Mouse (Mus musculus) forebrain, embryonic 12.5 days (tissue): ENCODE measurements around the gene Rps27l. TPM values are rescaled to one million over a fixed set of nuclear protein-coding genes. Genes with fewer than 3 reads are reported as not detected.

ENCODE experiments used
- ATAC-seq: fragments of 200-750 bp; cut with Nextera tagmentation; 2 replicates; pipeline ENCODE4 v1.8.0; 2017; ENCODE audit warnings: moderate TSS enrichment; ENCODE audit not compliant: low FRiP score
- H3K27ac ChIP-seq: fragments of 300-500 bp; sonication (generic); 2 replicates; pipeline ENCODE4 v1.5.1; 2016; ENCODE audit warnings: mild to moderate bottlenecking
- H3K27me3 ChIP-seq: fragments of 300-500 bp; sonication (generic); 2 replicates; pipeline ENCODE4 v1.6.1; 2016; ENCODE audit warnings: mild to moderate bottlenecking
- H3K36me3 ChIP-seq: fragments of 300-500 bp; sonication (generic); replicated peaks from 2 replicates; pipeline ENCODE4 v1.6.1; 2016; ENCODE audit warnings: mild to moderate bottlenecking
- H3K4me1 ChIP-seq: fragments of 300-500 bp; sonication (generic); 2 replicates; pipeline ENCODE4 v1.6.1; 2016
- H3K4me2 ChIP-seq: fragments of 300-500 bp; sonication (generic); 2 replicates; pipeline ENCODE4 v1.6.1; 2016; ENCODE audit warnings: mild to moderate bottlenecking, moderate library complexity
- H3K4me3 ChIP-seq: fragments of 300-500 bp; sonication (generic); replicated peaks from 2 replicates; pipeline ENCODE4 v1.5.1; 2016; ENCODE audit warnings: mild to moderate bottlenecking
- H3K9ac ChIP-seq: fragments of 300-500 bp; sonication (generic); 2 replicates; pipeline ENCODE4 v1.6.1; 2016; ENCODE audit warnings: mild to moderate bottlenecking
- H3K9me3 ChIP-seq: fragments of 300-500 bp; sonication (generic); 2 replicates; pipeline ENCODE4 v1.6.1; 2016
- WGBS: fragments of 180-500 bp; shearing (Covaris S2); methylation state at CpG from one replicate; pipeline ENCODE4 v1.1.7; 2016; 5-methylcytosine and 5-hydroxymethylcytosine counted together
- polyA plus RNA-seq: library from polyadenylated mRNA; unstranded; fragments of >200 nt; fragmentation: Nextera tagmentation; extraction: Ambion mirVana; gene quantifications from 2 replicates; pipeline ENCODE4 v1.2.1, GENCODE M21; 2016

Gene Rps27l
- polyA plus RNA-seq, 1 experiment from 2014 or later: 598 TPM

DNA sequence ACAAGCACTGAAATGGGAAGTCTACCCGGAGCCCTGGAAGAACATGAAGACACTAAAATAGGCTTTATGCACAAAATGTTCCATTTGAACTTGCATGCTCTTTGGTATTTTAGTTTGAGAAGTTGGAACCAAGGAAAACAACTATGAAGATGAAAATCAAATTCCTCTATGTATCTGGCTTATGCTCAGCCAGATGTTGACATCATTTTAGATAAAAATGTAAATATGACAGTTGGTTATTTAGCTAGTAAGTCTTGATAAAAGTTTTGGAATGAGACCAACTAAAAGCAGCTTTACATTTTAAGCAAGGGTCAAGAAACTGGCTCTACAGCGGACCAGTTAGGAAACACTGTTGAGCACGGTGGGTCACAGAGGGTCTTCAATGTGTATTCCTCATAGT lies 31.3 kb upstream of the Rps27l start:
- no peak for ATAC-seq
- Histone ChIP-seq H3K27me3 (no peaks in the 10 kb centered on the region), H3K36me3 (0 out of 2 replicates have a peak, but pooled peaks cover 3% of the 10 kb centered on the region), H3K4me1 (peaks cover 45% of the 10 kb centered on the region), H3K9ac (no peak overlapping the region), H3K4me3 (no peak overlapping the region), H3K9me3 (no peaks in the 10 kb centered on the region), H3K4me2 (no peak overlapping the region), H3K27ac (no peak overlapping the region)
- 97% methylated on average over 3 of the region's 3 CpGs for WGBS

GRCm38 (mm10) chr9:66915401-66915800 lies 30.5 kb upstream of the Rps27l start:
- 0 out of 2 replicates have a peak, but pooled peaks cover 3% of the 10 kb centered on the region for H3K36me3 ChIP-seq
- H3K9me3 ChIP-seq: no peaks in the 10 kb centered on the region
- no peak overlapping the region for H3K4me3 ChIP-seq
- no peak overlapping the region for H3K27ac ChIP-seq
- H3K4me2 ChIP-seq: no peak overlapping the region
- H3K4me1 ChIP-seq: peaks cover 45% of the 10 kb centered on the region
- ATAC-seq: no peak
- H3K9ac ChIP-seq: no peak overlapping the region
- 86% methylated on average over 5 of the region's 5 CpGs for WGBS
- no peaks in the 10 kb centered on the region for H3K27me3 ChIP-seq

DNA sequence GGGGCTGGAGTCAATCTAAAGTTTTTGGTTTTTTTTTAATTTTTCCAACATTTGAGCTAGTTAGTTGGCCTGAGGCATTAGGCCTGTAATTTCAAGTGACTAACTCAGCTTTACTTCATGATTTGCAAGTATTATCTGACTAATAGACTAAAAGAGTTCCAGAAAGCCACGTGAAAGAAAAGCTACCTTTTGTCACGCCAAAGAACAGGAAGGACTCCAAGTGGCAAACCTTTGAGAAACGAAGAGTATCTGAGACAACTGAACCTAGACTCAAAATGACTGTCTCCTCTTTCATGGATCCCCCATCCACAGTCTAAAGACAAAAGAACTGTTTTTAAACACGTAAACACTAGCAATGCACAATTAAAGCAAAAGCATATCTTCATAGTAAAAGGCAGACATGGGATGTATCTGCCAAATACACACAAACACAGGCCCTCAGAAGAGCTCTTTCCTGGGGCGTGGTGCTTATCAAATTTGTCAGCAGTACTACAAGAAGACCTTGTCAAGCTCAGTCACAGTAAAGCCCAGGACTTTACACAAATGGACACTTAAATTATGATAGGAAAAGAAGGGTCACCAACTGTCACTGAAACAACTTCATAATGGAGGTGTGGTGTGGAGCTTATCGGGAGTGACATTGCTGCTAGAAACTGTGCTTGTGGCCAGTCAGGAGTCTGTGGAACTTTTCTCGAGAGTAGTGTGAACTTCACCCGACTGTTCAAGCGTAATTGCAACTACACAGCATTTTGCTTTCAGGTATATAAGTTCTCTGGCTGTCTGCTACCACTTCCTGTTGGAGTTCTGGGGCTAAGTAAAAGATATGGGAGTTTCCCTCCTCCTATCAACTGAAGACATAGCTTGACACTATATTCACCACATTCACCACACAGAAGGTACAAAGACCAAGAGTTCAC lies 29.8 kb upstream of the Rps27l start:
- H3K4me1 ChIP-seq: peaks cover 45% of the 10 kb centered on the region
- 0 out of 2 replicates have a peak, but pooled peaks cover 3% of the 10 kb centered on the region for H3K36me3 ChIP-seq
- H3K27me3 ChIP-seq: no peaks in the 10 kb centered on the region
- no peak overlapping the region for H3K4me3 ChIP-seq
- no peak overlapping the region for H3K9ac ChIP-seq
- H3K9me3 ChIP-seq: no peaks in the 10 kb centered on the region
- 88% methylated on average over 9 of the region's 9 CpGs for WGBS
- ATAC-seq: no peak
- H3K4me2 ChIP-seq: no peak overlapping the region
- no peak overlapping the region for H3K27ac ChIP-seq

GRCm38 (mm10) chr9:66917216-66917891 lies 28.5 kb upstream of the Rps27l start:
- Histone ChIP-seq H3K27ac (no peak overlapping the region), H3K4me1 (peaks cover 36% of the 10 kb centered on the region), H3K36me3 (0 out of 2 replicates have a peak, but pooled peaks cover 3% of the 10 kb centered on the region), H3K4me2 (no peak overlapping the region), H3K27me3 (no peaks in the 10 kb centered on the region), H3K9me3 (no peaks in the 10 kb centered on the region), H3K4me3 (no peak overlapping the region), H3K9ac (no peak overlapping the region)
- 94% methylated on average over 8 of the region's 8 CpGs for WGBS
- ATAC-seq: no peak

GRCm38 (mm10) chr9:66917892-66918255 lies 28.0 kb upstream of the Rps27l start:
- H3K36me3 ChIP-seq: 0 out of 2 replicates have a peak, but pooled peaks cover 3% of the 10 kb centered on the region
- WGBS: 75% methylated on average over 1 of the region's 1 CpGs
- H3K27ac ChIP-seq: no peak overlapping the region
- peaks cover 30% of the 10 kb centered on the region for H3K4me1 ChIP-seq
- no peak overlapping the region for H3K9ac ChIP-seq
- H3K4me2 ChIP-seq: peak overlapping the region; percentile 79
- no peaks in the 10 kb centered on the region for H3K27me3 ChIP-seq
- H3K9me3 ChIP-seq: no peaks in the 10 kb centered on the region
- no peak for ATAC-seq
- 0 out of 2 replicates have a peak overlapping the region, but pooled peaks have one; percentile 0 for H3K4me3 ChIP-seq

DNA sequence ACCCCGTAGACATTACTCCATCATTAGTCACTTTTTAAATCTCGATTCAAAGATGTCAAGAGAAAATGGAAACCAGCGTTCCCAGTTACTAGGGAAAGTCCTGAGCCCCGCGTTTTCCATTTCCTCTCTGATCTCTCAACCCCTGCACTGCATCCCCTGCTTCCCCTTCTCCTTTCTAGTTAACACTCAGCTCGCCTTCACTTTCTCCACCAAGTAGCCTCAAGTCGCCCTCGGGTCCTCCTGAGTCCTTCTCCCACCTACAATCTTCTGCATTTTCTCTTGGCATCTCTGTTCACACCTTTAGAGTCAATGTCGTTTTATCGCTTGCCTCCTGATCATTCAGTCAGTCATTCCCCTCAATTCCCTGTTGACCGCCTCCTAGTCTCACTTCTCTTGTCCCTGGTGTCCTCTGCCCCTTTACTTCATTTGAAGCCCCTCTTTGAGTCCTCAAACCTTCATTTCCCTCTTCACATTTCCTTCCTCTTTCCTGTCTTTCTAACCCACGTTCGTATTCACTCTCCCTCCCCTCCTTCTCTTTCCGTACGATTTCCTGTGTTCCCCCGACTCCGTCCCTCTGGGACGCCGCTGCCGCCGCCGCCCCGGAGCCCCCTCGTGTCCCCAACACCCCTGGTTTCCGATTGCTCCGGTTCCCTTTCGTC lies 27.1 kb upstream of the Rps27l start:
- no peak for ATAC-seq

GRCm38 (mm10) chr9:66919382-66919971 lies 26.4 kb upstream of the Rps27l start, which contains the start of gene Rab8b:
Gene Rab8b, minus strand, starts transcription at chr9:66919687.
- Histone ChIP-seq H3K4me1 (peaks cover 21% of the 10 kb centered on the region), H3K9ac (peak within 1 kb of the TSS; percentile 91), H3K9me3 (no peaks in the 10 kb centered on the region), H3K4me3 (peak within 1 kb of the TSS; percentile 88), H3K27me3 (no peaks in the 10 kb centered on the region), H3K36me3 (0 out of 2 replicates have a peak, but pooled peaks cover 3% of the 10 kb centered on the region), H3K4me2 (peak within 1 kb of the TSS; percentile 79), H3K27ac (peak within 1 kb of the TSS; percentile 87)
- WGBS: under 1% methylated on average over 48 of the region's 49 CpGs
- ATAC-seq: peak; percentile 99

More for the DNA sequence above, 27.1 kb upstream of the Rps27l start:
- Histone ChIP-seq H3K9me3 (no peaks in the 10 kb centered on the region), H3K4me3 (peak overlapping the region; percentile 88), H3K4me2 (peak overlapping the region; percentile 79), H3K27ac (peak overlapping the region; percentile 87), H3K36me3 (0 out of 2 replicates have a peak, but pooled peaks cover 3% of the 10 kb centered on the region), H3K4me1 (peaks cover 26% of the 10 kb centered on the region), H3K9ac (peak overlapping the region; percentile 91), H3K27me3 (no peaks in the 10 kb centered on the region)
- 3% methylated on average over 27 of the region's 27 CpGs for WGBS

DNA sequence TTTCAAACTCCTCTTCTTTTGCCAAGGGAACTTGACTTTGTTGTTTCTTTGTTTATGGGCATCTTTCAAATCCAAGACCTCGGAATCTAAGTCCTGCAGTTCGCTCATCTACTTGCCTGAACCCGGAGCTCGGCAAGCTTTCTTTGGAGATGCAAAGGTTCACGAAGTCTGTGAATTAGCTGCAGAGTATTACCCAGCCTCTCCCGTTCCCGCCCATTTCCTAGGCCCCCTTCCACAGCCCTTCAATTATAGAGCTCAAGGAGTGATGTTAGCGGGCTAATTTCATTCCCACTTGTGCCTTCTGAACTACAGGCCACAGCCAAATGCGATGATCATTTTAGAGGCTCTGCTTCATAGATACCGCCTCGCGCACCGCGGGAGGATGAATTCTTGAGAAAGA lies 25.9 kb upstream of the Rps27l start:
- Histone ChIP-seq H3K9me3 (no peaks in the 10 kb centered on the region), H3K4me3 (peak overlapping the region; percentile 88), H3K27me3 (no peaks in the 10 kb centered on the region), H3K4me1 (peaks cover 21% of the 10 kb centered on the region), H3K4me2 (peak overlapping the region; percentile 58), H3K36me3 (0 out of 2 replicates have a peak, but pooled peaks cover 3% of the 10 kb centered on the region), H3K27ac (peak overlapping the region; percentile 87), H3K9ac (peak overlapping the region; percentile 42)
- 0% methylated on average over 14 of the region's 14 CpGs for WGBS
- ATAC-seq: peak; percentile 42

DNA sequence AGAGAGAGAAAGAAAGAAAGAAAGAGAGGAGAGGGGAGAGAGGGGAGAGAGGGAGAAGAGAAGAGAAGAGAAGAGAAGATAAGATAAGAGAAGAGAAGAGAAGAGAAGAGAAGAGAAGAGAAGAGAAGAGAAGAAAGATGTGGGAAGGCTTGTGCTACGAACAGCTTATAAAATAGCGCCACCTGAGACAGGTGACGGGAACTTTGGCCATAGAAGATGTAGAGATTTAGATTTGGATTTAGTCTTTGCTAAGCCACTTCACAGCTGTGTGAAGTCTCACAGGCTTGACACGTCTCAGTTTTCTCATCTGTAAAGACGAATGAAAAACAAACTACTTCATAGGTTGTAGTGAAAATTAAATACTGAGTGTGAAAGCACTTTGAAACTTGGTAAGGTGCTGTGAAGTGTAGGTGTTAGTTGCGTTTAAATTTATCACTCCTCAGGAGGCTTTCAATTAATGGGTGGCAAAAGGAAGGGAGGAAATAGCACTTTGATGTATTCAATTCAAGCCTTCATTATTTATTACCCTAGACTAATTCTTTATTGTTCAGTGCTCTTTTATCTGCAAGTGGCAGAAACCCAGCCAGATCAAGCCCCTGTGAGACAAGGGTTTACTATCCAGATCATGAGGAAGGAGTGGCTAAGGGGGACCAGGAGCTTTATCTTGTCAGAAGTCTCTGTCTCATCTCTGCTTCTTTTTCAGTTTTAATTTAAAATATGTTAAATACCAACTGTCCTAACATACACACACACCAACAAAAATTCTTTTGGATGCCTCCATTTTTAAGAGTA lies 25.2 kb upstream of the Rps27l start:
- H3K4me3 ChIP-seq: peak overlapping the region; percentile 88; the same call in 1 of the 2 replicates
- H3K9ac ChIP-seq: peak overlapping the region; percentile 42; the same call in 1 of the 2 replicates
- WGBS: 13% methylated on average over 6 of the region's 6 CpGs
- no peaks in the 10 kb centered on the region for H3K9me3 ChIP-seq
- H3K27me3 ChIP-seq: no peaks in the 10 kb centered on the region
- H3K27ac ChIP-seq: no peak overlapping the region
- peaks cover 21% of the 10 kb centered on the region for H3K4me1 ChIP-seq
- no peak for ATAC-seq
- H3K36me3 ChIP-seq: 0 out of 2 replicates have a peak, but pooled peaks cover 3% of the 10 kb centered on the region
- peak overlapping the region; percentile 58 for H3K4me2 ChIP-seq

- 92% methylated on average over 1 of the region's 1 CpGs for WGBS
- H3K36me3 ChIP-seq: 0 out of 2 replicates have a peak, but pooled peaks cover 3% of the 10 kb centered on the region
- H3K4me2 ChIP-seq: no peak overlapping the region
- H3K27me3 ChIP-seq: 0 out of 2 replicates have a peak, but pooled peaks cover 3% of the 10 kb centered on the region
- no peaks in the 10 kb centered on the region for H3K9me3 ChIP-seq
- H3K4me3 ChIP-seq: no peak overlapping the region
- ATAC-seq: no peak
- H3K9ac ChIP-seq: no peak overlapping the region
- no peak overlapping the region for H3K27ac ChIP-seq
- peaks cover 21% of the 10 kb centered on the region for H3K4me1 ChIP-seq
These were observed 23.8 kb upstream of the Rps27l start for GRCm38 (mm10) chr9:66922076-66922475.

- Histone ChIP-seq H3K27ac (no peak overlapping the region), H3K9ac (no peak overlapping the region), H3K4me1 (peaks cover 14% of the 10 kb centered on the region), H3K4me3 (no peak overlapping the region), H3K36me3 (no peaks in the 10 kb centered on the region), H3K27me3 (0 out of 2 replicates have a peak, but pooled peaks cover 3% of the 10 kb centered on the region), H3K9me3 (no peaks in the 10 kb centered on the region), H3K4me2 (no peak overlapping the region)
- WGBS: 85% methylated on average over 3 of the region's 3 CpGs
- ATAC-seq: no peak
These were observed 20.0 kb upstream of the Rps27l start for GRCm38 (mm10) chr9:66925853-66926252.
